Mouse (Mus musculus) c-Kit-positive CD71-negative TER-119-negative erythroid progenitor cells, embryonic 14.5 days (primary cell): ENCODE measurements around the gene Ubl4b.

Experiments used
- DNase-seq: peaks from one replicate; pipeline ENCODE4 v3.0.0-alpha.2; 2013; ENCODE audit warnings: low read depth

The Ubl4b gene

GRCm38 (mm10) chr3:107520931-107521330, 33.9 kb downstream of the Ubl4b start:
- DNase-seq: no peak

DNA sequence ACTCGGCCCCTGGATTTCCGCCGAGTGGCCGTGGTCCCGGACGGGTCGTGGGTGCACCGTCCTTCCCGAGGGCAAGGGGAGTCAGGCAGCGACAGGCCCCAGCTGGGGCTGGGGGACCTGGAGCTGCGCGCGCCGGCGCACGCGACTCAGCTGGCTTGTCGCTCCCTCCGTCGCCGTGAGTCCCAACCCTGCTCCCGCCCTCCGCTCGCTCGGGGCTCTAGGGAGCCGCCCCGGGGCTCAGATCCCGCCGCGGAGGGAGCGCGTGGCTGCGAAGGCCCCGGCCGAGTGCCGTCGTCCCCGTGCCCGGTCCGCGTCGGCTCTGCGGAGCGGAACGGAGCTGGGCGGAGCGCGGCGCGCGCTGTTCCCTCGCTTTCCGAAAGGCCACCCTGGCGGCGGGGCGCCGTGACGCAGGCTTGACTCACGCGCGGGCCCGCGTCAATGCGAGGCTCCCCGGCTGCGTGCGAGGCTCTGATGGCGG, 37.2 kb downstream of the Ubl4b start, which contains the start of gene Slc6a17:
Gene Slc6a17 (minus strand): TSS at position 388 of the 478 bp plus-strand sequence.
- peak; percentile 13 for DNase-seq

GRCm38 (mm10) chr3:107516776-107517630, 37.9 kb downstream of the Ubl4b start:
- DNase-seq: no peak

GRCm38 (mm10) chr3:107515989-107516388, 38.9 kb downstream of the Ubl4b start:
- DNase-seq: no peak

DNA sequence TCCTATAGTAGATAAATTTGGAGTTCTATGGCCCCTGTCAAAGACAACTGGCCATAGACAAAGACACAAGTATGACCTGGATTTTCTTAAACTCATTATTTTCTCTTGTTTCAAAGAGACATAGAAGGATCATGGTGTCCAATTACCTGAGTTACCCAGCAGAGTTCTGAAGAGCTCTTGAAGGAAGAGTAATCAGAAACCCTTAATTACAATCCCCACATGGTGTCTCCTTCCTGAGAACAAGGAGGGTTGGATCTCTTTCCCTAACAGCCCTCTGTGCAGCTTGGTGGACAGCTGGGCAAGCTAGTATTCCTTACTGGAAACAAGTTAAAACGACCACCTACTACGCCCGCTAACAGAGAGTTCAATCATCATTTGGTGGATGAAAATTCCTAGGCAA, 43.5 kb downstream of the Ubl4b start:
- DNase-seq: no peak

DNA sequence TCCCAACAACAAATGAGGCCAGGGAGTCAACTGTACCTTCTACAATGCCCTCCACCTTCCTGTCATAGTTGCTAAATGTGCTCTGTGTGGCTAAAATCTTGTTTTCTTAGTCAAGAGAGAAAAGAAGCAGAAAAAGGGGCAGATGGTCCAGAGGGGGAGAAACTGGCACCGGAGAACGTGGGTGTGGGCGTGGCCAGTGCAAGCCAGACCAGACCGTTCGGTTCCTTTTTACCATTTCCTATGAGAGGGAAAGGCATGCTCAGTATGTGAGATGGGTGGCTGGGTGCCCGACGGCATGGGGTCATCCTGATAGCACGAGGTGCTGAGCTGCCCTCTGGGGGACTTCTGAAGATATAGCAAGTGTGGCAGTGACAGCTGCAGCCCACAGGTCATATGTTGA, 46.2 kb downstream of the Ubl4b start:
- DNase-seq: no peak

DNA sequence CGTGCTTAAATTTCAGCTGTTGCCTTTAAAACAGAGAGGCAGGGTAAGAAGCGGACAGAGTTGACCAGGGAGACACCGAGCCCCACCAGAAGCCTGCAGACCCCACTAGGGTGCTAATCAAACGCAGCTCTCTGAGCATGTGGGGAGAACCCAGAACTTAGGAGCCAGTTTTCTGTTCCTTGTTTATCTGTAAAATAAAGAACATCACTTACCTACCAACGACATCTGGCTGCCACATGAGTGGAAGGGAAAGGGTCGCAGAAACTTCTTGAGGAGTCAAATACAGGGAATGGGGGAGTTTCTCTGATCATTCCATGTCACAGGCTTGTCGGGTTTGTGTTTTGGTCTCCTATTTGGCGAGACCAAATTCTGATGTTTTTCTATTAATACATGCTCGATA, 46.9 kb downstream of the Ubl4b start:
- DNase-seq: no peak

GRCm38 (mm10) chr3:107506531-107506930, 48.3 kb downstream of the Ubl4b start:
- DNase-seq: no peak

DNA sequence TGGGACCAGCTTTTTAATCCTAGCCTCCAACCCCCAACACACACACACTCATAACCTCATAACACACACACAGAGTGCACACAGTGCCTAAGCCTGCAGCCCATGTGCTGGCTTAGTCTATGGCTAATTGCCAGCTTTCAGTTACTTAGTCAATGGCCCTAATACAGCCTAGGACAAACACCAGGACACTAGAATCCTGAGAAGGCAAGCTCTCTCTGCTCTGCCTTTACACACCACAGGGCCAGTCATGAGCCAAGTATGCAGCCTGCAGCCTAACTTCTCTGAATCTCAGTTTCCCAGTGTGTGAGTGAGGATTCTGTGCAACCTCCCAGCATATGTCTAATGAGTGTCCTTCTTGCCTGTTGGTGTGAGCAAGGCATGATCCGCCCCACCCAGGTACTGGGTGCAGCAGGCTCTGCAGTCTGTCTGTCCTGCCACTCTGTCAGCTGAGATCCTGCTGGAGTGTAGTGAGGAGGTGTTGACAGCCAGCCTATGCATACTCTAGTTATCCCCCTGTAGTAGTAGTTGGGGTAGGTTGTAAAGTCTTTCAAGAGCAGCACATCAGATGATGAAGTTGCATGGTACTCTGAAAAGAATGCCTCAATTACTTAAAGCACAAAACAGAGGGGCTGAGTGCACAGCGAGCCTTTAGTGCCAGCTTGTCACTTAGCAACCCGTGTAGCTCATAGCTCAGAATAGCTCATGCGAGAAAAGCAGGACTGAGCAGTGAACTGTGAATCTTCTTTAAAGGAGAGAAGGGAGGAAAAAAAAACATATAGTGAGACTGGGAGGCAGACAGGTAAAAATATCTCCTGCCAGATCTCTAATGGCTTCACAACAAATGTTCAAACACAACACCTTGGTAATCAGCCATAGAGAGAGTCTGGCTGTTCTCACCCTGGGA, 49.2 kb downstream of the Ubl4b start:
- no peak for DNase-seq

GRCm38 (mm10) chr3:107504542-107504941, 50.3 kb downstream of the Ubl4b start:
- no peak for DNase-seq

- DNase-seq: no peak
These were observed 51.2 kb downstream of the Ubl4b start for GRCm38 (mm10) chr3:107503716-107504115.
